Mouse (Mus musculus) thymus, adult 2 months (tissue): ENCODE results near the gene Acss2. TPM values are rescaled to one million over a fixed set of nuclear protein-coding genes. Genes with fewer than 3 reads are reported as not detected.

Experiments
- DNase-seq: peaks from one replicate; pipeline ENCODE4 v3.0.0; 2021
- H3K27ac ChIP-seq: fragments of 200-500 bp; 2 replicates; pipeline ENCODE4 v1.5.1; 2012; ENCODE audit warnings: low read length, control low read depth; ENCODE audit not compliant: control insufficient read depth, insufficient read depth
- H3K27me3 ChIP-seq: fragments of 200-500 bp; 2 replicates; pipeline ENCODE4 v1.6.1; 2012; ENCODE audit warnings: mild to moderate bottlenecking, low read length, moderate library complexity, mixed read lengths; ENCODE audit not compliant: control insufficient read depth, insufficient read depth
- H3K36me3 ChIP-seq: fragments of 200-500 bp; 2 replicates; pipeline ENCODE4 v1.6.1; 2012; ENCODE audit warnings: mild to moderate bottlenecking, low read length, moderate library complexity; ENCODE audit not compliant: control insufficient read depth, insufficient read depth
- H3K4me1 ChIP-seq: fragments of 200-500 bp; replicated peaks from 2 replicates; pipeline ENCODE4 v1.6.1; 2012; ENCODE audit warnings: low read length; ENCODE audit not compliant: control insufficient read depth, insufficient read depth
- H3K4me3 ChIP-seq: fragments of 200-500 bp; 2 replicates; pipeline ENCODE4 v1.5.1; 2012; ENCODE audit warnings: mild to moderate bottlenecking, low read length, control low read depth, moderate library complexity; ENCODE audit not compliant: control insufficient read depth, insufficient read depth
- CTCF ChIP-seq: fragments of 200-500 bp; IDR thresholded peaks from 2 replicates; pipeline ENCODE4 v1.5.1; 2012; ENCODE audit warnings: mild to moderate bottlenecking, control low read depth, low read length, moderate library complexity, borderline replicate concordance; ENCODE audit not compliant: control insufficient read depth, poor library complexity, insufficient read depth; ENCODE audit errors: extremely low read depth
- POLR2A ChIP-seq: fragments of 200-500 bp; IDR thresholded peaks from 2 replicates; pipeline ENCODE4 v1.6.1; 2012; ENCODE audit warnings: mild to moderate bottlenecking, low read length, control low read depth, moderate library complexity; ENCODE audit not compliant: control insufficient read depth, poor library complexity, insufficient read depth; ENCODE audit errors: extremely low read depth
- WGBS: fragments of 180-500 bp; shearing (Covaris S2); methylation state at CpG from one replicate; pipeline ENCODE4 v1.1.7; 2018; 5-methylcytosine and 5-hydroxymethylcytosine counted together
- polyA plus RNA-seq: library from polyadenylated mRNA; depleted of rRNA; stranded (reverse); fragments of >200 nt; gene quantifications from 2 replicates; pipeline ENCODE4 v1.2.3, GENCODE M21; 2012; rRNA removed

The Acss2 gene
- polyA plus RNA-seq = 56.0 and 59.8 TPM in 2 replicates

- Histone ChIP-seq H3K36me3 (no peaks in the 10 kb centered on the region), H3K4me3 (peak within 1 kb of the TSS; percentile 84), H3K27ac (peak within 1 kb of the TSS; percentile 8; the same call in 1 of the 2 replicates), H3K4me1 (peaks cover 24% of the 10 kb centered on the region), H3K27me3 (no peaks in the 10 kb centered on the region)
- peak; percentile 67; the same call in 1 of the 2 replicates for TF ChIP-seq POLR2A
- TF ChIP-seq CTCF = peak; percentile 84; the same call in 1 of the 2 replicates
- peak; percentile 98 for DNase-seq
- 2% methylated on average over 70 of the region's 70 CpGs for WGBS
Measured at GRCm38 (mm10) chr2:155517455-155518423, at the start of gene Acss2, which contains the start of gene Ggt7. Gene Acss2 (plus strand): TSS chr2:155517948. Gene Ggt7 (minus strand): TSS chr2:155518237.

- DNase-seq = peak; percentile 37
- 1% methylated on average over 65 of the region's 71 CpGs for WGBS
Measured at GRCm38 (mm10) chr2:155472671-155473569, 44.8 kb upstream of the Acss2 start.

GRCm38 (mm10) chr2:155473570-155474088 is 44.1 kb upstream of the Acss2 start, which contains the start of gene Ncoa6:
Gene Ncoa6 (minus strand): TSS chr2:155473894.
- TF ChIP-seq POLR2A (peak; percentile 47; the same call in 1 of the 2 replicates), CTCF (no peak)
- H3K4me3 ChIP-seq = peak within 1 kb of the TSS; percentile 71
- peak; percentile 57 for DNase-seq
- WGBS = 2% methylated on average over 61 of the region's 72 CpGs
- H3K27ac ChIP-seq = peak within 1 kb of the TSS; percentile 22; the same call in 1 of the 2 replicates
- no peaks in the 10 kb centered on the region for H3K27me3 ChIP-seq
- no peaks in the 10 kb centered on the region for H3K36me3 ChIP-seq
- H3K4me1 ChIP-seq = peaks cover 6% of the 10 kb centered on the region

More at GRCm38 (mm10) chr2:155472671-155473569, 44.8 kb upstream of the Acss2 start:
- Histone ChIP-seq H3K36me3 (no peaks in the 10 kb centered on the region), H3K4me1 (peaks cover 6% of the 10 kb centered on the region), H3K27ac (peak overlapping the region; percentile 22; the same call in 1 of the 2 replicates), H3K4me3 (peak overlapping the region; percentile 71), H3K27me3 (no peaks in the 10 kb centered on the region)
- TF ChIP-seq POLR2A (no peak), CTCF (no peak)

GRCm38 (mm10) chr2:155482021-155482420 is 35.7 kb upstream of the Acss2 start:
- no peaks in the 10 kb centered on the region for H3K4me1 ChIP-seq
- H3K36me3 ChIP-seq = no peaks in the 10 kb centered on the region
- DNase-seq = peak; percentile 57
- no peaks in the 10 kb centered on the region for H3K27me3 ChIP-seq
- 65% methylated on average over 3 of the region's 3 CpGs for WGBS
- H3K4me3 ChIP-seq = no peak overlapping the region
- H3K27ac ChIP-seq = no peak overlapping the region
- TF ChIP-seq CTCF (no peak), POLR2A (no peak)

- peaks cover 5% of the 10 kb centered on the region for H3K4me1 ChIP-seq
- H3K27me3 ChIP-seq = no peaks in the 10 kb centered on the region
- H3K4me3 ChIP-seq = no peak overlapping the region
- no peak overlapping the region for H3K27ac ChIP-seq
- 88% methylated on average over 6 of the region's 6 CpGs for WGBS
- TF ChIP-seq POLR2A (no peak), CTCF (no peak)
- no peak for DNase-seq
- no peaks in the 10 kb centered on the region for H3K36me3 ChIP-seq
Measured at GRCm38 (mm10) chr2:155490998-155491397, 26.8 kb upstream of the Acss2 start.
